Mouse (Mus musculus) left cerebral cortex, postnatal 14 days (tissue): ENCODE results near the gene Pde4c. TPM values are rescaled to one million over a fixed set of nuclear protein-coding genes. Genes with fewer than 3 reads are reported as not detected.

Source experiments
- DNase-seq, 2 experiments: peaks; one replicate each; pipeline ENCODE4 v3.0.0; 2021 to 2022; ENCODE audit warnings: low spot score in 2 of 2, mixed read lengths in 1 of 2
- intact Hi-C: fragments of 180-260 bp; cut with DNase I; formaldehyde crosslinking; loops from one replicate; pipeline ENCODE4 v1.15.1; 2025
- total RNA-seq, 2 experiments: library from RNA; stranded (reverse); gene quantifications; 2 replicates each; pipeline ENCODE4 v1.2.3; 2021

The Pde4c gene
- total RNA-seq, 2 experiments from 2014 or later, result 1.0 to 1.7 TPM

DNA sequence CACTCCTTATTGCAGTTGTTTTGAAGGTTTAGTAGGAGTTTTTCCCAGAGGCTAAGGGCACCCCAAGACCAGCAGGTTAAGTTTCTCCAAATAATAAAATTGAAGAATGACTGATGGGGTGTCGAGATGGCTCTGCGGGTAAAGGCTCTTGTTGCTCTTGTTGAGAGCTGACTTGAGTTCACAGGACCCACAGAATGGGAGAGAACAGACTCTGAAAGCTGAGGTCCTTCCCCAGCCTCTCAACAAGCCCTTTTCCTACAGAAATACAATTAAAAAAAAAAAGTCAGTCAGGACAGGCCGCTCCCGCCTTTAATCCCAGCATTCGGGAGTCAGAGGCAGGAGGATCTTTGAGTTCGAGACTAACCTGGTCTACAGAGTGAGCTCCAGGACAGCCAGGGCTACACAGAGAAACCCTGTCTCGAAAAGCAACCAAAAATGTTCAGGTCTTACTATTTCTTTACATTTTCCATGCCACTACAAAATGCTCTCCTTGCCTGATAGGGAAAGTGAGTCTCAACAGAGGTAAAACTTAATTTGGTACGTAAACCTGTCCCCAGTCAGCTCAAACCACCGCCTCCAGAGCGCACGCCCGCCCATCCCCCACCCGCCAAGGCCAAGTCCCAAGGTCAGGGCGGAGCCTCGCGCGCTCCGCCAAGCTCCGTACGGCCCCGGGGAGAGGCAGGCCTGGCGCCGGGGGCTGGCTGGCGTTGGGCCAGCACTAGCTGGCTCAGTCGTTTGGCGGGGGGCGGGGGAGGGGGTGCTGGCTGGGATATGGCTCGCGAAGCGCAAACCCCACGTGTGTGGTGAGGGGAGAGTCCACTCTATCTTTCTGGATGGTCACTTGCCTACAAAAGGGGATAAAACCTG, 27.3 kb upstream of the Pde4c start:
- no peak for DNase-seq
- intact Hi-C loops, result no loop called here

DNA sequence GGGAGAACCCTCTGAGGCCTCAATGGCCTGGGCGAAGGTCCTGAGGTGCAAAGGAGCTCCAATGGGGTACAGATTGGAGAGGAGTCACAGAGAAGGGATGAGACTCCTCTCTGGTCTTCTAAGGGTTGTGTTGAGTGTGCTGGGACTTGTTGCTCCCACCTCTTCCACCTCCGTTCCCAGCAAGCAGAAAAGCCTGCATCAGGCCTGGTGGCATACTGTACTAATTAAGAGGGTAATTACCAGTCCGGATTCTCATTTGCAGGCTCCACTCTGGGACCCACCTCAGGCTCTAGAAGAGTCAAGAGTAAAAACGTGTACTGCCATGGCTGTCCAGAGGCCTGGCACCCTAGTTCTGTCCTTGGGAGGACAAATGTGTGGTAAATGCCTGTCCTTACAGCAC, 26.6 kb upstream of the Pde4c start:
- DNase-seq, result no peak
- intact Hi-C loops, result no loop called here

- intact Hi-C loops, result no loop called here
These were observed 25.9 kb upstream of the Pde4c start for GRCm38 (mm10) chr8:70697366-70698250.

DNA sequence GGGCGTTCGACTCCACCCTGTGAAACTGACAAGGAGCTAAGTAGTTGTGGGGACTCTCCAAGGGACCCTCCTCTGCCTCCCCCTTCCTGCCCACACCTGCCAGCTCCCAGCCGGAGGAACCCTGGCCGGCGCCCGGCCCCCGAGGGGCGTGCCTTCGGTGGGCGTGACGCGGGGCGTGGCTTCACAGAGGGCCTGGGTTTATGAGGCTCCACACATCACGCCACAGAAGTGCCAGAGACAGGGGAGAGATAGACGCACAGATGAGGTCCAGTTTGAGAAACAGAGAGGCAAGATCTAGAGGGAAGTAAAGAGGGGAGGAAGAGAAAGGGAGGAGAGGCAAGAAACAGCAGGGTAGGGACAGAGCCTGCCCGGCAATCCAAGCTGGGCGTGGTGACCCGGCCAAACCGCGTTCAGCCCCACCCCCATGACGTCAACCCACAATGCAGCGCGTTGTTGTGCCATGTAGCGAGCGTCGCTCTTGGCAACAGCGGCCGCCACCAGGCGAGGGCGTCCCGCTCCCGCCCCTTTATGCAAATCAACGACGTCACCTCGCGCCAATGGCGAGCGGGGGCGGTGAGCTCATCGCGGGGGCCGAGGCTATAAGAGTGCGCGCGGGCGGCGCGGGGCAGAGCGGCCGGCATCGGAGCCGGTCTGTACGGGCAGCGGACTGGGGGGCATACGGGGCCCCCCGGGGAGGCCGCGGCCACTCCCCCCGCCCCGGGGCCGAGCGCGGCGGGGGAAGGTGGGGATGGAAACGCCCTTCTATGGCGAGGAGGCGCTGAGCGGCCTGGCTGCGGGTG, 25.0 kb upstream of the Pde4c start, which contains the start of gene Jund:
Gene Jund, plus strand, starts transcription at position 640 of the 800 bp plus-strand sequence.
- peak; percentile 99 for DNase-seq
- intact Hi-C loops, result no loop called here

More at GRCm38 (mm10) chr8:70697366-70698250, 25.9 kb upstream of the Pde4c start:
- no peak for DNase-seq

DNA sequence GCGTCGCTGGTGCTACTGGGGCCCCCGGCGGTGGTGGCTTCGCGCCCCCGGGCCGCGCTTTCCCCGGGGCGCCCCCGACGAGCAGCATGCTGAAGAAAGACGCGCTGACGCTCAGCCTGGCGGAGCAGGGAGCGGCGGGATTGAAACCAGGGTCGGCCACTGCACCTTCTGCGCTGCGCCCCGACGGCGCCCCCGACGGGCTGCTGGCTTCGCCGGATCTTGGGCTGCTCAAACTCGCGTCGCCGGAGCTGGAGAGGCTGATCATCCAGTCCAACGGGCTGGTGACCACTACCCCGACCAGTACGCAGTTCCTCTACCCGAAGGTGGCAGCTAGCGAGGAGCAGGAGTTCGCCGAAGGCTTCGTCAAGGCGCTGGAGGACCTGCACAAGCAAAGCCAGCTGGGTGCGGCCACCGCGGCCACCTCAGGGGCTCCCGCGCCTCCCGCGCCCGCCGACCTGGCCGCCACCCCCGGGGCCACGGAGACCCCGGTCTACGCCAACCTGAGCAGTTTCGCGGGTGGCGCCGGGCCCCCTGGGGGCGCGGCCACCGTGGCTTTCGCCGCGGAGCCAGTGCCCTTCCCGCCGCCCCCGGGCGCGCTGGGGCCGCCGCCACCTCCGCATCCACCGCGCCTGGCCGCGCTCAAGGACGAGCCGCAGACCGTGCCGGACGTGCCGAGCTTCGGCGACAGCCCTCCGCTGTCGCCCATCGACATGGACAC, 24.2 kb upstream of the Pde4c start:
- DNase-seq, result peak in 1 of 2 experiments; percentile 43
- intact Hi-C loops, result no loop called here

GRCm38 (mm10) chr8:70699834-70700554, 23.5 kb upstream of the Pde4c start:
- intact Hi-C loops, result loop anchor here (1.0 to 10.0 kb wide), 2 partner anchors 27 to 55 kb away; partner anchors contain the start of genes Lsm4 and Rab3a

GRCm38 (mm10) chr8:70700555-70700922, 23.0 kb upstream of the Pde4c start:
- intact Hi-C loops, result loop anchor here (1.0 to 10.0 kb wide), 2 partner anchors 27 to 54 kb away; partner anchors contain the start of genes Lsm4 and Rab3a
- DNase-seq, result peak; percentile 88 to 91

More at GRCm38 (mm10) chr8:70699834-70700554, 23.5 kb upstream of the Pde4c start:
- peak; percentile 81 to 83 for DNase-seq

DNA sequence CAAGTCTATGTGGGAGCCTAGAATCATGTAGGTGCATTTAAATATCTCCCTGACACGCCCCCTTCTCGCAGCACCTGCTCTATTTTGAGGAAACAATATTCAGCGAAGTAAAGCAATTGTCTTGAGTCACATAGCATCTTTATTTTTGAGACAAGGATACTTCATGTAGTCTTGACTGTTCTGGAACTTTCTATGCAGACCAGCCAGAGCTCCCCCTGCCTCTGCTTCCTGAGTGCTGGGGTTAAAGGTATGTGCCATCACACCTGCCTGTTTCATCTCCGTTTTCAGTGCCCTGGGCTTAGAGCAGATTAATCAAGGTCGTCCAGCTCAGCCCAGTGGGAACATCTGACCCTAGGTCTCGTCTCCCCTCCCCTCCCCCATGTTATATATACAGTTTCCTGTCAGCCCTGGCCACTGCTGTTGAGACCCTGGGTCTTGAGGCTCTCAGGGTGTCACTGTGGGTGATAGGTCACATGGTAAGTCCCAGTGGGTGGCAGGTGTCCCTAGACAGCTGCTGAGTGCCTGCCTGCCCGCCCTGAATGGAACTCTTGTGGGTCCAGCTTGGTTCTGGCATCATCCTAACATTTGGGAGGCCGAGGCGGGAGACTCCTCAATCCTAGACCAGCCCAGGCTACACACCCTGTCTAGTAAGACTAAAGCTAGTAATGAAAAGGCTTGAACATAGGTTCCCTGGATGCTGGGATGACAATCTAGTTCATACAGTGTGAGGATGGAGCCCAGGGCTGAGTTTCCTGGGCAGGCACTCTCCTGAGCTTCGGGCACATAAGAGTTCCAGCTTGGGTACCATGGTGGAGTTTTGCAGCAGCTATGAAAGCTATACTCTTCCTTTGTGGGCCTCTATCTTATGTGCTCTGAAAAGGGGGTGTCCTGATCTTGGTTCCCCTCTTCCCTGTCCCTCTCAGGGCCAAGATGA, 22.2 kb upstream of the Pde4c start:
- DNase-seq, result no peak
- intact Hi-C loops, result loop anchor here (10.0 kb wide), 1 partner anchor 53 kb away; the partner anchor contains the start of gene Rab3a

GRCm38 (mm10) chr8:70701982-70702841, 21.3 kb upstream of the Pde4c start:
- intact Hi-C loops, result loop anchor here (10.0 kb wide), 1 partner anchor 53 kb away; the partner anchor contains the start of gene Rab3a
- DNase-seq, result no peak

DNA sequence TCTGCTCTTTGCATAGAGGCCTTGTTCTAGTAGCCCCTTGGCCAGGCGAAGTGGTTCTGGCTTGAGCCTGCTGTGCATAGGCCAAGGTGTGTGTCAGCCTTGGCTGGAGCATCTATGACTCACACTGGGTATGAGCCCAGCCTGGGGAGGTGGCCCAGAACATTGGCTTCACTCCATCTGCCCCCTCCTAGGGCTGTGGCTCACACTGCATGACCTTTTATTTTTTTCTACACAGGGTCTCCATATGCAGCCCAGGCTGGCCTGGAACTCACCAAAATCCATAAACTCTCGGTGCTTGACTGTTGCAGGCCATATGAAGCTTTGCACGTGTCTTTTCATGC, 20.7 kb upstream of the Pde4c start:
- intact Hi-C loops, result loop anchor here (10.0 kb wide), 1 partner anchor 52 kb away; the partner anchor contains the start of gene Rab3a
- DNase-seq, result no peak

DNA sequence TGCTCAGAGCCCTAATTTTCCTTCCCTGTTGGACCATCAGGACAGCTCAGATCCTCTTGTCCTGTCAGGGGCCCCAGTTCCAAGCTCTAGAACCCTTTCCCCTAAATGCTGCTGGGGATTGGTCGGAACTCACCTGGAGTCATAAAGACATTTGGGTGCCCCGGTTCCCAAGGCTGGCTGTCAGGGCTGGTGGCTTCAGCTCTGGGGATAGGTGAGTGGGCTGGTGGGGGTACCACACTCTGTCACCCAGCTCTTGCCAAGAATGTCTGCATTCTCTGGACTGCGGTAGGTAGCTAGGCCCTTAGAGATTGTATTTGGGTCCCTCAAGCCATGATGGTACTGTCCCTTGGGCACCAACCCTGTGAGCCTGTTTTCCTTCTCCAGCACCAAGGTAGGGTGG, 20.2 kb upstream of the Pde4c start, which contains the start of gene Iqcn:
Gene Iqcn, plus strand, starts transcription at position 171 of the 400 bp plus-strand sequence.
- intact Hi-C loops, result loop anchor here (10.0 kb wide), 1 partner anchor 52 kb away; the partner anchor contains the start of gene Rab3a
- DNase-seq, result no peak

DNA sequence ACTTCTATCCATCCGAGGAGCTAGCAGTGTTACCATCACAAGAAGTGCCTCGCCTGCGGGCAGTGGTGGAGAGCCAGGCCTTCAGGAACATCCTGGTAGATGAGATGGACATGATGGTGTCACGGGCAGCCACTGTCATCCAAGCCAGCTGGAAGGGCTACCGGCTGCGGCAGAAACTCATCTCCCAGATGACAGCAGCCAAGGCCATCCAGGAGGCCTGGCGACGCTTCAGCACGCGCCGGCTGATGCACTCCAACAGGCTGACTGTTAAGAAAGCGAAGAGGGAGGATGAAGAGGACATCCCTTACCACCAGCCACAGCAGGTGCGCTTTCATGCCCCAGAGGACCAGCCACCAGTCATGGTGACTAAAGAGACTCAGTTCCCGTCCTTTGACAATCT, 15.2 kb upstream of the Pde4c start:
- intact Hi-C loops, result loop anchor here (10.0 kb wide), 1 partner anchor 47 kb away; the partner anchor contains the start of gene Rab3a
- DNase-seq, result no peak

DNA sequence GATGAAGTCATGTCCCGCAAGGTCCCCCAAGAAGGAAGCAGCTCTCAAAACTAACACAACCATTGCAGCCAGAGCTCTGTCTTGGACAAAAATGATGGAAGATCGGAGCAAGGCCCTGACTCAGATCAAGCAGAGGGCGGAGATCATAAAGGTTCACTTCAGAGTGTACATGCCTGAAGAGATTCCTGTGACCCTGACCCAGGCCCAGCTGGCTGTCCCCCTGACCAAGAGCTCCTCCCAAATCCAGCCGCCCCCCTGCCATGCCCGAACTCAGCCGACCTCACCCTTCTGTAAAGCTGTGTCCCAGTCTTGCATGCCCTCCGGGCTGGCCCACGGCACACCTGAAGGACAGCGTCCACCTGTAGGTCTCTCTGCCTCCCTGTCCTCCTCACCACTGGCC, 13.7 kb upstream of the Pde4c start:
- intact Hi-C loops, result loop anchor here (10.0 kb wide), 1 partner anchor 45 kb away; the partner anchor contains the start of gene Rab3a
- DNase-seq, result no peak

GRCm38 (mm10) chr8:70710296-70710695, 13.2 kb upstream of the Pde4c start:
- intact Hi-C loops, result no loop called here
- DNase-seq, result no peak

DNA sequence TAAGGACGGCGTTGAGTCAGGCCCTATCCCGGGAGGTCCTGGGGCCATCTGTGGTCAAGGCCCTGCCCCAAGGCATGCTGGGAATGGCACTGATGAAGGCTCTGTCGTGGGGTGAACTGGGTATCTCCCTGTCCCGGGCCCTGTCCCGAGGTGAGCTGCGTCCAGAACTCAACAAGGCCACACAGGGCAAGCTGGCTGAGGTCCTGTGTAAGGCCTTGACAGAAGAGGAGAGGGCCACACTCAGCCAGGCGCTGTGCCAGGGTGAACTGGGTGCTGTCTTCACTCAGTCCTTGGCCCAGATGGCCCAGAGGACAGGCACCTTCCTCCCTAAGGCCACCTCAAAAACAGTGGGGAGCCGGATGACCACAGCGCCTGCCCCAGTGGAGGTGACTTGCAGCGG, 12.5 kb upstream of the Pde4c start:
- no peak for DNase-seq
- intact Hi-C loops, result no loop called here

DNA sequence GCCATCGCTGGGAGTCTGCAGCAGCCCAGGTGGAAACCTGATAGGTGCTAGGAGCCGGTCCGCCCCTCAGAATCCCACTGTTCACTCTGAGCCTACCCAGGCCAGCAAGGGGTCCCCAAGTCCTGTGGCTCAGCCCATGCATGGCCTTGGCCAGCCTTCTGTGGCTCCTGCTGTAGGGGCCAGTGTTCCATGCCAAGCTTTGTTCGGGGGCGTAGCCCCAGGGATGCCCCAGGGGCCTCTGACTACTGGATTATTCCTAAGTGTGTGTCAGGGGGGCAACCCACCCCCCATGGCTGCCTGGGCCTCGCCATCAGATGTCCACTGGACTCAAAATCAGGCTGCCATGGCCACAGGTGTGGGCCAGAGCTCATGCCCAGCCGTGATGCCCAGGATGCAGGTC, 9.5 kb upstream of the Pde4c start:
- no peak for DNase-seq

More for the DNA sequence above, 9.5 kb upstream of the Pde4c start:
- intact Hi-C loops, result no loop called here
